Mouse (Mus musculus) urinary bladder, adult 2 months (tissue): Measurements from ENCODE around the gene Vmn1r101. TPM values are rescaled to one million over a fixed set of nuclear protein-coding genes. Genes with fewer than 3 reads are reported as not detected.
"Not testable (repeated sequence)": the region's sequence is repeated elsewhere in the genome, so short reads cannot be mapped to it uniquely, and the experiment has no call there.

Experiments
- DNase-seq: peaks from one replicate; pipeline ENCODE4 v3.0.0; 2022; ENCODE audit warnings: low spot score
- polyA plus RNA-seq: library from polyadenylated mRNA; depleted of rRNA; stranded (reverse); fragments of >200 nt; gene quantifications from 2 replicates; pipeline ENCODE4 v1.2.3, GENCODE M21; 2012; rRNA removed

Vmn1r101 gene
- polyA plus RNA-seq = not detected in 2 replicates

GRCm38 (mm10) chr7:20442493-20442892 is at the start of gene Vmn1r101:
Gene Vmn1r101, minus strand, starts transcription at chr7:20442593.
- not testable (repeated sequence) for DNase-seq

- not testable (repeated sequence) for DNase-seq
These were observed 32.4 kb upstream of the Vmn1r101 start, which contains the start of gene Gm10670 for GRCm38 (mm10) chr7:20474825-20475224. Gene Gm10670, minus strand, starts transcription at chr7:20474925.

GRCm38 (mm10) chr7:20417642-20418041 is 24.8 kb downstream of the Vmn1r101 start, which contains the start of gene Vmn1r100:
Gene Vmn1r100, plus strand, starts transcription at chr7:20417942.
- DNase-seq = not testable (repeated sequence)

Other genes starting within 250 kb of the Vmn1r101 start
- gene Vmn1r95, start 248.9 kb downstream of the Vmn1r101 start, polyA plus RNA-seq = not detected in 2 replicates
- not detected in 2 replicates for gene Gm6164, start 237.0 kb downstream of the Vmn1r101 start, polyA plus RNA-seq
- gene Gm4498, start 208.8 kb downstream of the Vmn1r101 start, polyA plus RNA-seq = not detected in 2 replicates
- not detected in 2 replicates for gene Gm5890, start 179.8 kb downstream of the Vmn1r101 start, polyA plus RNA-seq
- gene Gm4133, start 108.5 kb downstream of the Vmn1r101 start, polyA plus RNA-seq = not detected in 2 replicates
- gene Gm5728, start 67.2 kb downstream of the Vmn1r101 start, polyA plus RNA-seq = not detected in 2 replicates
- not detected in 2 replicates for gene Vmn1r100, start 24.7 kb downstream of the Vmn1r101 start, polyA plus RNA-seq
- gene Gm10670, start 32.3 kb upstream of the Vmn1r101 start, polyA plus RNA-seq = not detected in 2 replicates
- gene Vmn1r103, start 67.9 kb upstream of the Vmn1r101 start, polyA plus RNA-seq = not detected in 2 replicates
- gene Vmn1r104, start 91.2 kb upstream of the Vmn1r101 start, polyA plus RNA-seq = not detected in 2 replicates
- not detected in 2 replicates for gene Gm5726, start 103.2 kb upstream of the Vmn1r101 start, polyA plus RNA-seq
- not detected in 2 replicates for gene Gm4141, start 133.6 kb upstream of the Vmn1r101 start, polyA plus RNA-seq
- gene Gm4513, start 156.4 kb upstream of the Vmn1r101 start, polyA plus RNA-seq = not detected in 2 replicates
- not detected in 2 replicates for gene Vmn1r107, start 226.3 kb upstream of the Vmn1r101 start, polyA plus RNA-seq